Mouse (Mus musculus) heart, postnatal 0 days (tissue): ENCODE measurements around the gene Tox3.

Experiments
- CTCF ChIP-seq: IDR thresholded peaks from 2 replicates; pipeline ENCODE4 v1.5.1; 2016; ENCODE audit warnings: antibody characterized with exemption, control low read depth, low read depth
- EP300 ChIP-seq: IDR thresholded peaks from 2 replicates; pipeline ENCODE4 v1.6.1; 2016; ENCODE audit warnings: antibody characterized with exemption, low read depth

DNA sequence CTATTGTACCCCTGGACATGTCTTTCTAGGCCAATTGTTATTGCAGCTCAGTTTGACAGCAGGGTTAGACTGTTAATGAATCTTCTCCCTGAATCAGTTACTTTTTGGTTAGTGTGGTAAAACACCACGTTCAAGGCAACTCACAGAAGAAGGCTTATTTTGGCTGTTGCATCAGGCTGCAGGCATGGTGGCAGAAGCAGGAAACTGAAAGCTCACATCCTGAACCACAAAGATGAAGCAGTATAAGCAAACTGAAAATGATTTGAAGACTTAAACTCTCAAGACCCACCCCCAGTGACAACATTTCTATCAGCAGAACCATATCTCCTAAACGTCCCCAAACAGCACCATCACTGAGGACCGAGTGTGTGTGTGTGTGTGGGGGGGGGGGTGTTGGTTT is 8.6 kb upstream of the Tox3 start:
- TF ChIP-seq CTCF (no peak), EP300 (no peak)
